Mouse (Mus musculus): ENCODE data around the gene Dolpp1. TPM values are rescaled to one million over a fixed set of nuclear protein-coding genes. Genes with fewer than 3 reads are reported as not detected.
A peak's percentile ranks its signal among the peaks of the same experiment; 100 is the strongest.

Dolpp1 gene
- polyA plus RNA-seq, 1 experiment from 2014 or later, result 39.5 TPM

DNA sequence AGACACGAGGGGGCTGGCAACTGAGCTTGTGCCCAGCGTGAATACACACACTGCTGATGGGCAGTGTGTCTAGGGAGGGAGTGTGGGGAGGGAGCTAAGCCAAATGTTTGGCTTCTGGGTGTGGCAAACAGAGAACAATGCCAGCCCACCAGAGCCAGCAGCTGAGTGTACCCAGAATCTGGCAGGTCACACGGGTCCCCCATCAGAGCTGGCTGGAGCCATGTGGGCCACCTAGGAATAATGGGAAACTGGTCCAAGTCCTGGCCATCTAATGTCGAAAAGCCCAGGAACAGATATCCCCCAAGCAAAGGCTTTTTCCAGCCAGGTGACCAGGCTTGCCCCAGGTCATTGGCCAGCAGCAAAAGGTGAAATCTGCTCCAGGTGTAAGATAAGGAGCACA is 36.2 kb upstream of the Dolpp1 start:
- no peak for ATAC-seq
- Histone ChIP-seq H3K27ac (ENCODE audit: low read depth, low read length) (no peak overlapping the region), H3K4me3 (ENCODE audit: low read depth, low read length) (no peak overlapping the region), H3K9ac (ENCODE audit: low read depth, low read length) (no peak overlapping the region), H3K4me1 (replicated peaks; ENCODE audit: control insufficient read depth, insufficient read depth, low read length) (no peaks in the 10 kb centered on the region), H3K27me3 (replicated peaks; ENCODE audit: control insufficient read depth, insufficient read depth, low read length) (no peaks in the 10 kb centered on the region), H3K9me3 (ENCODE audit: control insufficient read depth) (no peaks in the 10 kb centered on the region), H3K36me3 (ENCODE audit: control insufficient read depth, insufficient read depth) (peaks cover 29% of the 10 kb centered on the region), H3K4me2 (replicated peaks; ENCODE audit: low read depth) (no peak overlapping the region)
- 40% methylated on average over 4 of the region's 4 CpGs for whole genome bisulfite sequencing
- no peak for TF ChIP-seq CTCF (IDR thresholded peaks at IDR 0.05; ENCODE audit: low read depth)

- no peak overlapping the region for H3K27ac ChIP-seq (ENCODE audit: low read depth, low read length)
- H3K4me1 ChIP-seq (replicated peaks; ENCODE audit: control insufficient read depth, insufficient read depth, low read length), result no peaks in the 10 kb centered on the region
- ATAC-seq, result no peak
- WGBS, result 63% methylated on average over 4 of the region's 4 CpGs
- no peak overlapping the region for H3K9ac ChIP-seq (ENCODE audit: low read depth, low read length)
- H3K9me3 ChIP-seq (ENCODE audit: control insufficient read depth), result no peaks in the 10 kb centered on the region
- no peaks in the 10 kb centered on the region for H3K27me3 ChIP-seq (replicated peaks; ENCODE audit: control insufficient read depth, insufficient read depth, low read length)
- H3K36me3 ChIP-seq (ENCODE audit: control insufficient read depth, insufficient read depth), result peaks cover 26% of the 10 kb centered on the region
- H3K4me3 ChIP-seq (ENCODE audit: low read depth, low read length), result no peak overlapping the region
- no peak overlapping the region for H3K4me2 ChIP-seq (replicated peaks; ENCODE audit: low read depth)
- no peak for TF ChIP-seq CTCF (IDR thresholded peaks at IDR 0.05; ENCODE audit: low read depth)
Measured at GRCm38 (mm10) chr2:30356266-30356665, 35.8 kb upstream of the Dolpp1 start.

GRCm38 (mm10) chr2:30356906-30357305 is 35.1 kb upstream of the Dolpp1 start:
- WGBS, result 60% methylated on average over 9 of the region's 9 CpGs
- Histone ChIP-seq H3K27me3 (replicated peaks; ENCODE audit: control insufficient read depth, insufficient read depth, low read length) (no peaks in the 10 kb centered on the region), H3K9ac (ENCODE audit: low read depth, low read length) (no peak overlapping the region), H3K4me1 (replicated peaks; ENCODE audit: control insufficient read depth, insufficient read depth, low read length) (no peaks in the 10 kb centered on the region), H3K27ac (ENCODE audit: low read depth, low read length) (no peak overlapping the region), H3K9me3 (ENCODE audit: control insufficient read depth) (no peaks in the 10 kb centered on the region), H3K4me3 (ENCODE audit: low read depth, low read length) (no peak overlapping the region), H3K36me3 (ENCODE audit: control insufficient read depth, insufficient read depth) (peaks cover 26% of the 10 kb centered on the region), H3K4me2 (replicated peaks; ENCODE audit: low read depth) (no peak overlapping the region)
- no peak for TF ChIP-seq CTCF (IDR thresholded peaks at IDR 0.05; ENCODE audit: low read depth)
- no peak for ATAC-seq

DNA sequence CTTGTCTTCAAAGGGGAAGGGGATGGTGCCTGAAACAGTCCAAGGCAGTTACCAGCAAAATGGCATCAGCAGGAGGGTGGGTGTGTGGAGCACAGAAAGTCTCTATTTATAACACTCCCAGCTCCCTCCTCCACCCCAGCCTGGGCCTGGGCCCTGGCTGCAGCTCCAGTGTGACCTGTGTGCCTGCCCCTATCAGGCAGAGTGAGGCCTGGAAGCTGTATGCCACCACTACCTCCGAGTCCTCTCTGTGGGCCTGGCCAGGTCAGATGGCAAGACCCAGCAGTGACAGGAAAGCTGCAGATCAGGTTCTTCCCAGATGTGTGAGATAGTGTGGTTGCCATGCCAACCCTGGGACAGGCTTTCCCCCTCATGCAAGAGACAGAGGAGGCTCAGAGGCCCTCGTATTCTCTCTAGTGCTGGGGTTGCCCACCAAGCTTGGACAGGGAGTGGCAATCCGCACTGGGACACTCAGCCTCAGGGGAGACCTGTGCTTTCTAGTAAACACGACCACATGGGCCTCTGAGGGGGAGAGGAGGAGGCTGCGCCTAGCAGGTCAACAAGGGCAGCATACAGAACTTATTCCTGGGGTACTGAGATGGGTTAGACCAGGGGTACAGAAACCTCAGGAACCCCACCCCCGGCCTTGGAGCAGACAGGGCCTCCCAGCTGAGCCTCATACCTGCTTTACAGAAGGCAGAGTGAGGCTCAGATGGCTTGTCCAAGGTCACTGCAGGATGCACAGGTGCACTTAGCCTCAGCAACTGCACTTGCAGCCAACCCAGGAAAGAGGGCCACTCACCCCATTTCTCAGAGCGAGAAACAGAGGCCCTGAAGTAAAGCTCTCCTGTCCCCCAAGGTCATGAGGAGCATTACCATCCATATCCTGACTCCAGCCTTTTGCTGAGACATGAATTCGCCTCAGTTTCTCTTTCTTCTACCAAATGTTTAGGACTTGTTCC is 34.2 kb upstream of the Dolpp1 start:
- WGBS, result 43% methylated on average over 8 of the region's 8 CpGs
- no peak for TF ChIP-seq CTCF (IDR thresholded peaks at IDR 0.05; ENCODE audit: low read depth)
- peak overlapping the region; percentile 7; the same call in 1 of the 2 replicates for H3K9ac ChIP-seq (ENCODE audit: low read depth, low read length)
- no peaks in the 10 kb centered on the region for H3K4me1 ChIP-seq (replicated peaks; ENCODE audit: control insufficient read depth, insufficient read depth, low read length)
- no peaks in the 10 kb centered on the region for H3K9me3 ChIP-seq (ENCODE audit: control insufficient read depth)
- H3K36me3 ChIP-seq (ENCODE audit: control insufficient read depth, insufficient read depth), result peaks cover 20% of the 10 kb centered on the region
- ATAC-seq, result no peak
- peak overlapping the region; percentile 94 for H3K4me2 ChIP-seq (replicated peaks; ENCODE audit: low read depth)
- peak overlapping the region; percentile 73 for H3K4me3 ChIP-seq (ENCODE audit: low read depth, low read length)
- H3K27me3 ChIP-seq (replicated peaks; ENCODE audit: control insufficient read depth, insufficient read depth, low read length), result no peaks in the 10 kb centered on the region
- no peak overlapping the region for H3K27ac ChIP-seq (ENCODE audit: low read depth, low read length)

DNA sequence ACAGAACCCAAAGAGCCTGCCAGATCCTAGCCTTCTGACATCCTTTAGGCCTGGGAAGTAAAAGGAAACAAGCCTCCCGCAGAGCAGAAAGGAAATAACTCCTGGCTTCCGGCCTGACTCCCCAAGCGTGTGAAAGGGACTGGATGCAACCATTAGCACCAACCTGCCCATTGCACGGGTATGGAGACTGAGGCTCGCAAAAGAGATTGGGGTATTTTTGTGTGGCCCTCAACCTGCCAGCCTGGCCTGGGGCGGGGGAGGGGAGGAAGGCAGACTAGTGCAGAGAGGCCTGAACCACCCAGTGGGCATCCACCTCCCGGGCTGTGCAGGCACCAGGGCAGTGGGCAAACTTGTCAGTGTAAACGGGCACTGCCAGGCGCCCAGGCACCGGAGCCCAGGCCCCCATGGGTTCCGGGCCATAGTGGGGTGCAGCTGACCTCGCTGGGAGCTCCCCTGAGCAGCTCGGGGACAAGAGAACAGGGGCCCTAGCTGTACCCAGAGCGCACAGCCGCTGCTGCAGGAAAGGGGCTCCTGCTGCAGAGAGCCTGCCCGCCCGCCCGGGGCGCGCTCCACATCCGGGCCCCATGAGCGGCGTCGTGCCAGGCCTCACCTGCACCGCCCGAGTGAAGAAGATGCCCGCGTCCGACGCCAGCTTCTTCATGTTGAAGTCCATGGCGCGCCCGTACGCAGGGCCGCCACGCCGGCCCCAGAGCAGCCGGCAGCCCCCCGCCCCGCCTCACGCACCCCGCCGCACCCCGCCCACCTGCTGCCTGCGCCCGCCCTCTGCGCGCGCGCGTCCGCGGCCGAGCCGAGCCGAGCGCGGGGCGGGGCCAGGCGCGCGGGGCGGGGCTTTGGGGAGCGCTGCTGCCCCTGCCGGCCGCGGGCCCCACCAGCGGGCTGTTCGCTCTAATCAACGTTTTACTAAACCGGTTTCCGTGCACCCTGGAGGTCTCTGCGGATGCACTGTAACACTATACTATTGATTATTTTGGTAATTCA is 33.2 kb upstream of the Dolpp1 start, which contains the start of gene Sh3glb2:
Gene Sh3glb2 (minus strand): TSS at position 805 of the 999 bp plus-strand sequence.
- WGBS, result 2% methylated on average over 66 of the region's 73 CpGs
- H3K9ac ChIP-seq (ENCODE audit: low read depth, low read length), result peak within 1 kb of the TSS; percentile 69
- H3K4me3 ChIP-seq (ENCODE audit: low read depth, low read length), result peak within 1 kb of the TSS; percentile 73
- H3K9me3 ChIP-seq (ENCODE audit: control insufficient read depth), result no peaks in the 10 kb centered on the region
- TF ChIP-seq CTCF (IDR thresholded peaks at IDR 0.05; ENCODE audit: low read depth), result peak; percentile 46
- H3K27ac ChIP-seq (ENCODE audit: low read depth, low read length), result peak within 1 kb of the TSS; percentile 73
- no peaks in the 10 kb centered on the region for H3K4me1 ChIP-seq (replicated peaks; ENCODE audit: control insufficient read depth, insufficient read depth, low read length)
- H3K27me3 ChIP-seq (replicated peaks; ENCODE audit: control insufficient read depth, insufficient read depth, low read length), result no peaks in the 10 kb centered on the region
- ATAC-seq, result peak; percentile 72
- peaks cover 10% of the 10 kb centered on the region for H3K36me3 ChIP-seq (ENCODE audit: control insufficient read depth, insufficient read depth)
- peak within 1 kb of the TSS; percentile 94 for H3K4me2 ChIP-seq (replicated peaks; ENCODE audit: low read depth)
